Mouse (Mus musculus) regulatory T cell (primary cell): ENCODE data around the gene Slc9a3r1.

ENCODE experiments used
- in situ Hi-C: fragments of 300-600 bp; cut with MboI, MseI; formaldehyde crosslinking; loops from one replicate; pipeline ENCODE4 v1.15.1; 2025; ENCODE audit warnings: high pct_unique_total_duplicates

Slc9a3r1 gene

GRCm38 (mm10) chr11:115161578-115162204 is 1.4 kb upstream of the Slc9a3r1 start:
- in situ Hi-C loops: loop anchor here (10.0 kb wide), 2 partner anchors 473 to 553 kb away; no protein-coding TSS in a partner anchor

- in situ Hi-C loops: loop anchor here (10.0 kb wide), 2 partner anchors 473 to 553 kb away; no protein-coding TSS in a partner anchor
These were observed 938 bp upstream of the Slc9a3r1 start for GRCm38 (mm10) chr11:115162205-115162601.

GRCm38 (mm10) chr11:115163568-115164150 is 518 bp downstream of the Slc9a3r1 start:
- in situ Hi-C loops: loop anchor here (10.0 kb wide), 2 partner anchors 471 to 551 kb away; no protein-coding TSS in a partner anchor

- in situ Hi-C loops: loop anchor here (10.0 kb wide), 2 partner anchors 470 to 550 kb away; no protein-coding TSS in a partner anchor
These were observed 1.3 kb downstream of the Slc9a3r1 start for GRCm38 (mm10) chr11:115164341-115164975.

- in situ Hi-C loops: loop anchor here (10.0 kb wide), 2 partner anchors 470 to 550 kb away; no protein-coding TSS in a partner anchor
These were observed 1.8 kb downstream of the Slc9a3r1 start for GRCm38 (mm10) chr11:115164976-115165374.

- in situ Hi-C loops: loop anchor here (10.0 kb wide), 2 partner anchors 468 to 548 kb away; no protein-coding TSS in a partner anchor
These were observed 3.6 kb downstream of the Slc9a3r1 start for GRCm38 (mm10) chr11:115166776-115167175.

GRCm38 (mm10) chr11:115167631-115168249 is 4.6 kb downstream of the Slc9a3r1 start:
- in situ Hi-C loops: loop anchor here (10.0 kb wide), 2 partner anchors 467 to 547 kb away; no protein-coding TSS in a partner anchor

GRCm38 (mm10) chr11:115169430-115169829 is 6.3 kb downstream of the Slc9a3r1 start:
- in situ Hi-C loops: loop anchor here (10.0 kb wide), 2 partner anchors 465 to 545 kb away; no protein-coding TSS in a partner anchor

GRCm38 (mm10) chr11:115171125-115171524 is 8.0 kb downstream of the Slc9a3r1 start:
- in situ Hi-C loops: no loop called here

- in situ Hi-C loops: no loop called here
These were observed 9.7 kb downstream of the Slc9a3r1 start for GRCm38 (mm10) chr11:115172825-115173287.

GRCm38 (mm10) chr11:115173549-115174339 is 10.6 kb downstream of the Slc9a3r1 start:
- in situ Hi-C loops: no loop called here

GRCm38 (mm10) chr11:115176399-115177190 is 13.5 kb downstream of the Slc9a3r1 start:
- in situ Hi-C loops: no loop called here

- in situ Hi-C loops: no loop called here
These were observed 14.5 kb downstream of the Slc9a3r1 start for GRCm38 (mm10) chr11:115177559-115178195.

- in situ Hi-C loops: no loop called here
These were observed 15.6 kb downstream of the Slc9a3r1 start for GRCm38 (mm10) chr11:115178766-115179165.

GRCm38 (mm10) chr11:115179191-115179590 is 16.1 kb downstream of the Slc9a3r1 start:
- in situ Hi-C loops: no loop called here

- in situ Hi-C loops: no loop called here
These were observed 16.7 kb downstream of the Slc9a3r1 start for GRCm38 (mm10) chr11:115179881-115180280.

GRCm38 (mm10) chr11:115181913-115182638 is 18.9 kb downstream of the Slc9a3r1 start:
- in situ Hi-C loops: no loop called here

GRCm38 (mm10) chr11:115184973-115185372 is 21.8 kb downstream of the Slc9a3r1 start:
- in situ Hi-C loops: no loop called here

- in situ Hi-C loops: no loop called here
These were observed 24.1 kb downstream of the Slc9a3r1 start, which contains the start of gene Tmem104 for GRCm38 (mm10) chr11:115187224-115187639. Gene Tmem104 (plus strand): TSS chr11:115187487.
